Mouse (Mus musculus) cerebellum, postnatal 36 days (tissue): ENCODE measurements around the gene Aaas.
A peak's percentile ranks its signal among the peaks of the same experiment; 100 is the strongest.

Source experiments
- DNase-seq, 2 experiments: peaks; one replicate each; pipeline ENCODE4 v3.0.0; 2021 to 2022; ENCODE audit warnings: mixed read lengths in 2 of 2

Aaas gene

DNA sequence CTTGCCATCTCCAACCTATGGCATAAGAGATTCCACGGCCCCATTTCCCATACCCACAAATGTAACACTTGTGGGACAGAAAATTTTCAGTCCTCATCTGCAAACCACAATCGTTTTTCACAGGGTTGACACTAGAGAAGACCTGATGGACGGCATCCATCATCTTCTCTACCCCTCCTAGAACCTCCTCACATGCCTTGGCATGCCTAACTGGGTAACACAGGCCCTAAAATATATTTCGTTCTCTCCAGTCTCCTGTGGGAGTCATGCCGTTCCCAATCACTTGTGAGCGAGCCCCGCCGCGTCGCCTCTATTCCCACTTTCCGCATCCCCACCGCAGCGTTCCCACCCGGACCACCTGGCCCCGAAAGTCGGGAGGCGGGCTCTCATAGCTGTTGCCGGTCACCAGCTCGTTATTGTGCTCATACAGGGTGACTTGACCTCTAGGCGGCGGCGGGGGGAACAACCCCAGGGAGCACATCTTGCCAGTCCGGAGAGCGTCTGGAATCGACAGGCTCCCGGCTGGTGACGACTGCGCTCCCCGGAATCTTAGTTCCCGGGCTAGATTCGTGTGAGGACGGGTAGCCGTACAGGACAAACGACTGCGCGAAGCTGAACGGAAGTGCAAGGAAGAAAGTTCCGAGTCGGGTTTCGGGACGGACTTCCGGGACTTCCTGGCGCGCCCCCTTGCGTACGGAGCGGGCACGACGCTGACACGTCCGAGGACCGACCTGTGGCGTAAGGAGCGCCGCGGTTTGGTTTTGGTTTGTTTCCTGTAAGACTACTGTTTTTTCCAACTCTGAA lies at the start of gene Aaas:
Aaas (minus strand) TSS at position 634 of the 804 bp plus-strand sequence.
- peak; percentile 96 to 97 for DNase-seq

GRCm38 (mm10) chr15:102399229-102400221 lies 49.0 kb upstream of the Aaas start:
- peak; percentile 46 to 48 for DNase-seq

- no peak for DNase-seq
Measured at GRCm38 (mm10) chr15:102398629-102399028, 48.1 kb upstream of the Aaas start.

DNA sequence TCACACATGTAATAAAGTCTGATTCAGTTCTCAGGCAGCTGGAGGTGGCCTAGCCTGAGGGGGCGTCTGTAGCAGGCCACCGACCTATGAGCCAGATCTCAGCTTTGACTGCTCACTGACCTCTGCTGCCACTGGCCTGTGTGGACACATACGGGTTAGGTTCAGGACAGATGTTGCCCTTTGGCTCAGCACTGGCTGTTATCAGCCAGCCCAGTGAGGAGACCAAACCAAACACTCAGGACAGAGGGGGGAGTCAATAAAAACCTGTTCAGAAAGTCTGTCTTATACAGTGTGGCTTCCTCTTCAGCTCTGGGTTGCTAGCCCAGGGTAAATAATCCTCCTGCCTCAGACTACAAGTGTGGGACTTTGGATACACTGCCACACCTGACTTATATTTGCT lies 44.5 kb upstream of the Aaas start:
- DNase-seq, result no peak

GRCm38 (mm10) chr15:102393584-102394014 lies 43.0 kb upstream of the Aaas start:
- no peak for DNase-seq

DNA sequence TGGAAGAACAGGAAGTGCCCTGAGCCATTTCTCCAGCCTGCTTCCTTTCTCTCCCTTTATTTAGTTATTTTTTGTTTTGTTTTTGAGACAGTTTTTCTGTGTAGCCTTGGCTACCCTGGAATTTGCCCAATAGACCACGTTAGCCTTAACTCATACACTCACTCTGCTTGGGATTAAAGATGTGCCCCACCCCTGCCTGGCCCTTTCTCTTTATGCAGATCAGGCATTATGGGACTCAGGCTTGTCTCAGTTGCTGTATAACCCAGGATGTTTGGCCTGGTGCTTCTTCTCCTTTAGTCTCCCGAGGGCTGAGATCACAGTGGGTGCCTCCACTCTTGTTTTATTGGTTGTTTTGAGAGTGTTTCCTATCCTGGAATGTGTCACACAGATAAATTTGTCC lies 41.9 kb upstream of the Aaas start:
- no peak for DNase-seq

DNA sequence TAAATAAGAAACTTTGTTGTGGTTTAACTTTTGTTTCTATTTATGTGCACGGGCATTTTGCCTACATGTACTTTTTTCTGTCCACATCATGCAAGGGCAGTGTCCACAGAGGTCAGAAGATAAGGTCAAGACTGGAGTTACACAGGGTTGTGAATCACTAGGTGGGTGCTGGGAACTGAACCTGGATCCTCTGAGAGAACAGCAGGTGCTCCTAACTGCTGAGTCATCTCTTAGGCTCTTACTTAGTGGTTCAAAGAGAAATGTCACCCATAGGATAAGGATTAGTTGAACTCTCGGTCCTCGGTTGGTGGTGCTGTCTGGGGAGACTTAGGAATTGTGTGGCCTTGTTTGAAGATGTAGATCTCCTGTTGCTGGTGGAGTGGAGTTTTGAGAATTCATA lies 38.4 kb upstream of the Aaas start:
- DNase-seq, result no peak

GRCm38 (mm10) chr15:102386640-102387039 lies 36.1 kb upstream of the Aaas start:
- DNase-seq, result no peak

GRCm38 (mm10) chr15:102383671-102384070 lies 33.1 kb upstream of the Aaas start:
- no peak for DNase-seq

DNA sequence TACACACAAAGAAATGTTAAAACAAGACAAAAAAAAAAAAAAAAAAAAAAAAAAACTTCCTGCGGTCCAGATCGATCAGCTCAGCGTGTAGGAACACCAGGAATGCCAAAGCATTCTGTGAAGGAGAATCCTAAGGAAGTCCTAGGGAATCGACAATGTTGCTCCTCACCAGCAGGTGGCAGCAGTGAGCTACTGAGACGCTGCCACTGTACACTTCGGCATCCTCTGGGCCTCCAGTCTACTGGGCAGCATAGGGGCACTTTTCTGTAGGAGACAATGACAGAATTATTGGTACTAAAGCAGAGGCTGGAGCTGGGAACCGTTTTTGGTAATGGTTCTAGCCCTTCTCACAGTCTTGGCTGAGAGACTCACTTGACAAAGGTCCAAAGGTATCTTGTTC lies 31.0 kb upstream of the Aaas start:
- peak; percentile 88 for DNase-seq

- DNase-seq, result no peak
Measured at GRCm38 (mm10) chr15:102377810-102378262, 27.3 kb upstream of the Aaas start.

GRCm38 (mm10) chr15:102377163-102377543 lies 26.6 kb upstream of the Aaas start:
- DNase-seq, result peak; percentile 39 to 40

DNA sequence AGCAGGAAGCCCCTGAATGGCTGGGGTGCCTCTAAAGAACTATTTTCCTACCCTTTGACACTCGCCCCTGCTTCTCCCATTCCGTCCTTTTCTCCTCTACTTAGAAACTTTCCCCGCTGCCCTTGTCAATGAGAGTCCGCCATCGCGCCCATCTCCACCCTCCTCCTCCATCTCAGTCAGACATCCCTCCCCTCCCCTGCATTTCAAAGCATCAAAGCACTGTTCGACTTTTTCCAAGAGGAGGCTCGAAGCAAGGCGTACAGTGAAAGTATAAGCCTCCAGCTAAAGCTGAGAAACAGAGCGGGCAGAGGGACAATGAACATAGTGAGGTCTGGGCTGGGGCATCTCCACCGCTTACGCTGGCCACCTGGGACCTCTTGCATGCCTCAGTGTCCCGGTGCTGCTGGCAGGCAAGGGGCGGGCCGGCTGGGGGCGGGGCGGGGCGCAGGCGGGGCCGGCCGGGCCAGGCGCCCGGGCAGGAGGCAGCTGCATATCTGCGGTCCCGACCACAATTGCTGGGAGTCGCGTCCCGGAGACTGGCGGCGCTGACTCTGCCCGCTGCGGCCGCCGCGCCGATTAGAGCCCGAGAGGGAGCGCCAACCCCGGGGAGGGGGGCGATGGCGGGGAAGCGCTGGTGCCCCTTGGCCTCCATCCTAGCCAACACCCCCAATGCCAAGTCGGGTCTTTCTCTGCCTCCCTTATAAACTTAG lies 26.0 kb upstream of the Aaas start:
- peak; percentile 16 to 31 for DNase-seq

GRCm38 (mm10) chr15:102370727-102371126 lies 20.2 kb upstream of the Aaas start:
- no peak for DNase-seq

- DNase-seq, result no peak
Measured at GRCm38 (mm10) chr15:102369972-102370371, 19.4 kb upstream of the Aaas start.

DNA sequence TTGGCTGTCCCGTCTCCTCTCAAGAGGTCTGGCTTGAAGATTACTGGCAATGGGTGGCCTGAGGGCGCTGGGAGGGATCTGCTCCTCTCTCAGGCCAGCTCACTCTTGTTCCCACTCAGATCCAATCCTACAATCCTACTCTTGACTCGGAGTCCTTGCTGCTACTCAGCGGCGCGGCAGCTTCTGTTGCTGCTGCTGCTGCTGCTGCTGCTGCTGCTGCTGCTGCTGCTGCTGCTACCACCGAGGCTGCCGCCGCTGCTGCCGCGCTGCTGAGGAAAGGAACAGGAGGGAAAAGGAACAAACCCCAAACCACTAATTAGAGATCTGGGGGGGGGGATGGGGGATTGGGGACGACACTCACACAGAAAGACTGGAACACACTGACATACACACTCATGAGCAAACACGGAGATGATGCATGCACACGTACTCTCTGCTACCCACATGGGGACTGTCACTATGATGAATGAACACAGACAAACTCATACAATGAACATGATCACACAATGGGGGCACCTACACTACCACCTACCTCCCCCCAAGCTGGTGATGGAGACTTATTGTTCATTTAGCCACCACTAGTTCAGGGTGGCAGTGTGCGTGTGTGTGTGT lies 16.3 kb upstream of the Aaas start, which contains the start of gene Sp7:
Sp7 (minus strand) TSS at position 450 of the 612 bp plus-strand sequence.
- DNase-seq, result no peak

GRCm38 (mm10) chr15:102366238-102366637 lies 15.7 kb upstream of the Aaas start:
- DNase-seq, result no peak

DNA sequence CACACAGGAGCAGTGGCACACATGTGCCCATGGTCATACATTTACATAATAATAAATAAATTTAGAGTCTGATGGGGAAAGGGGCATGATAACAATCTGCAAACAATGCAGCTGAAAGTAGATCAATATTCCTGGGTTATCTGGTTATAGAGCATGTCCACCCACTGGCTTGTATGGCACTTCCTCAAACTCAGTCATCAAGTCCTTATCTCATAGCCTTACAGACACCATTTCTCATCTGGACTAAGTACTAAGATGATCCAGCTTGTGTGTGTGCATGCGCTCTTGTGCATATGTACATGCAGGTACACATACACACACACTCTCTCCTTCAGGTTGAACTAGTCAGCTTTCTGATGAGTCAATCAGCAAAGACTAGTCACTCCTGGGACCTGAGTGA lies 14.1 kb upstream of the Aaas start:
- DNase-seq, result no peak

- DNase-seq, result no peak
Measured at GRCm38 (mm10) chr15:102362648-102363047, 12.1 kb upstream of the Aaas start.

DNA sequence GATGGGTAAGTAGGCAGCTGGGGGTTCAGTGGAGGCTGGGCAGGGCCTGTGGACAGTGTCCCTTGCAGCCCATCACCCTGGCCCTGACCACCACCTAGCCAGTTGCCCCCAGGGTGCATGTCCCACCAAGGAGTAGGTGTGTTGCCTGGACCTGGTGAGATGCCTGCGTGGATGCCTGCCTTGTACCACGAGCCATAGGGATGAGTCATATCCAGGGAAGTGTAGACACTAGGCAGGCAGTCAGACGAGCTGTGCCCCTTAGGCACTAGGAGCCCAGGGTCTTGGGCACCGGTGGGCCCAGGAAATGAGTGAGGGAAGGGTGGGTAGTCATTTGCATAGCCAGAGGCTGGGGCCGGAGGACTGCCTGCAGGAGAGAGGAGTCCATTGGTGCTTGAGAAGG lies 8.3 kb upstream of the Aaas start:
- DNase-seq, result no peak

DNA sequence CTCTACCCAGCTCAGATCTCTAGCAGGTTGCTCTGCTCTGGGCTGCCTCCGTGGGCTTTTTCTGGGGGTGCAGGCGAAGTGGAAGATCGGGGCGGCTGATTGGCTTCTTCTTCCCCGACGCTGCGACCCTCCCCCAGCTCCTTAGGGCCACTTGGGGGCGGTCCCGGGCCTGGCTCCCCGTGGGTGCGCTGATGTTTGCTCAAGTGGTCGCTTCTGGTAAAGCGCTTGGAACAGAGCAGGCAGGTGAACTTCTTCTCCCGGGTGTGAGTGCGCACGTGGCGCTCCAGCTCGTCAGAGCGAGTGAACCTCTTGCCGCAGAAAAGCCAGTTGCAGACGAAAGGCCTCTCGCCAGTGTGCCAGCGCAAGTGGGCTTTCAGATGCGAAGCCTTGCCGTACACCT lies 7.6 kb upstream of the Aaas start:
- no peak for DNase-seq
